Mouse (Mus musculus) forebrain, postnatal 0 days (tissue): ENCODE results near the gene Pdk3. TPM values are rescaled to one million over a fixed set of nuclear protein-coding genes. Genes with fewer than 3 reads are reported as not detected.
A peak's percentile ranks its signal among the peaks of the same experiment; 100 is the strongest.

Experiments used
- ATAC-seq: fragments of 200-750 bp; cut with Nextera tagmentation; 2 replicates; pipeline ENCODE4 v1.8.0; 2017; ENCODE audit warnings: mild to moderate bottlenecking, moderate library complexity
- DNase-seq: peaks from one replicate; pipeline ENCODE4 v3.0.0-alpha.2; 2015
- H3K27ac ChIP-seq: fragments of 300-500 bp; sonication (generic); 2 replicates; pipeline ENCODE4 v1.5.1; 2014; ENCODE audit warnings: low read depth, mild to moderate bottlenecking, antibody characterized with exemption, low read length, moderate library complexity, mixed read lengths
- H3K27me3 ChIP-seq: fragments of 300-500 bp; sonication (generic); 2 replicates; pipeline ENCODE4 v1.6.1; 2014; ENCODE audit warnings: mild to moderate bottlenecking, low read length, mixed read lengths; ENCODE audit not compliant: insufficient read depth
- H3K36me3 ChIP-seq: fragments of 300-500 bp; sonication (generic); 2 replicates; pipeline ENCODE4 v1.6.1; 2014; ENCODE audit warnings: mild to moderate bottlenecking, moderate library complexity; ENCODE audit not compliant: insufficient read depth
- H3K4me1 ChIP-seq: fragments of 300-500 bp; sonication (generic); 2 replicates; pipeline ENCODE4 v1.6.1; 2014; ENCODE audit warnings: antibody characterized with exemption; ENCODE audit not compliant: insufficient read depth
- H3K4me2 ChIP-seq: fragments of 300-500 bp; sonication (generic); 2 replicates; pipeline ENCODE4 v1.6.1; 2014; ENCODE audit warnings: low read depth, mild to moderate bottlenecking, moderate library complexity
- H3K4me3 ChIP-seq: fragments of 300-500 bp; sonication (generic); 2 replicates; pipeline ENCODE4 v1.5.1; 2014; ENCODE audit warnings: low read depth, low read length, mixed read lengths
- H3K9ac ChIP-seq: fragments of 300-500 bp; sonication (generic); 2 replicates; pipeline ENCODE4 v1.6.1; 2014; ENCODE audit warnings: mild to moderate bottlenecking
- H3K9me3 ChIP-seq: fragments of 300-500 bp; sonication (generic); 2 replicates; pipeline ENCODE4 v1.6.1; 2016; ENCODE audit warnings: low read length
- CTCF ChIP-seq: sonication (generic); IDR thresholded peaks from 2 replicates; pipeline ENCODE4 v1.5.1; 2016; ENCODE audit warnings: antibody characterized with exemption, control low read depth, low read depth
- WGBS: fragments of 180-500 bp; shearing (Covaris S2); extraction: QIAGEN DNeasy Blood & Tissue Kit; methylation state at CpG from one replicate; pipeline ENCODE4 v1.1.7; 2014; 5-methylcytosine and 5-hydroxymethylcytosine counted together
- polyA plus RNA-seq: library from polyadenylated mRNA; unstranded; fragments of >200 nt; fragmentation: Nextera tagmentation; extraction: Ambion mirVana; gene quantifications from 2 replicates; pipeline ENCODE4 v1.2.1, GENCODE M21; 2015
- total RNA-seq: library from RNA; depleted of rRNA; stranded (reverse); fragments of >200 nt; gene quantifications from 2 replicates; pipeline ENCODE4 v1.2.3, GENCODE M21; 2014; rRNA removed

The Pdk3 gene
- total RNA-seq (25.3 and 28.4 TPM in 2 replicates), polyA plus RNA-seq (20.7 and 25.2 TPM in 2 replicates)

GRCm38 (mm10) chrX:93831561-93832336 is at the start of gene Pdk3:
Gene Pdk3 (minus strand): TSS chrX:93832201.
- no peak for TF ChIP-seq CTCF
- H3K27ac ChIP-seq = peak within 1 kb of the TSS; percentile 78

DNA sequence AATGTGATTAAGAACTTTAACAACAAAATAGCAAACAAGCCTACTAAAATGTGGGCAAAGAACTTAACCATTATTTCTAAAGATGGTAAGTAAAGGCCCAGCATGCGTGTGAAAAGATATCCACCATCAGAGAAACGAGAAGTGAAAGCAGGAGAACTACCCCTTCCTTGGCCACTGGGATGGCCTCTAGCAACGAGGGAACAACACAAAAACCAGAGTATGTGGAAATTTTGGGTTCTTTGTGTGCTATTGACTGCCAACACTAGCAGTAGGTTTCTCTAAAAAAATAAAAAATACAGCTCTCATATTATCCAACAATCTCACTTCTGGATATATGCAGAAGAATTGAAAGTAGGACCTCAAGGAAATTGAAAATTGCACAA is 45.6 kb upstream of the Pdk3 start:
- TF ChIP-seq CTCF = no peak

More at GRCm38 (mm10) chrX:93831561-93832336, at the start of gene Pdk3:
- no peaks in the 10 kb centered on the region for H3K36me3 ChIP-seq
- H3K9ac ChIP-seq = peak within 1 kb of the TSS; percentile 56
- no peaks in the 10 kb centered on the region for H3K27me3 ChIP-seq
- H3K4me1 ChIP-seq = no peaks in the 10 kb centered on the region
- peak within 1 kb of the TSS; percentile 54 for H3K4me2 ChIP-seq
- peak; percentile 88 for DNase-seq
- no peaks in the 10 kb centered on the region for H3K9me3 ChIP-seq
- WGBS = 32% methylated on average over 65 of the region's 68 CpGs
- peak within 1 kb of the TSS; percentile 57 for H3K4me3 ChIP-seq
- ATAC-seq = peak; percentile 99

DNA sequence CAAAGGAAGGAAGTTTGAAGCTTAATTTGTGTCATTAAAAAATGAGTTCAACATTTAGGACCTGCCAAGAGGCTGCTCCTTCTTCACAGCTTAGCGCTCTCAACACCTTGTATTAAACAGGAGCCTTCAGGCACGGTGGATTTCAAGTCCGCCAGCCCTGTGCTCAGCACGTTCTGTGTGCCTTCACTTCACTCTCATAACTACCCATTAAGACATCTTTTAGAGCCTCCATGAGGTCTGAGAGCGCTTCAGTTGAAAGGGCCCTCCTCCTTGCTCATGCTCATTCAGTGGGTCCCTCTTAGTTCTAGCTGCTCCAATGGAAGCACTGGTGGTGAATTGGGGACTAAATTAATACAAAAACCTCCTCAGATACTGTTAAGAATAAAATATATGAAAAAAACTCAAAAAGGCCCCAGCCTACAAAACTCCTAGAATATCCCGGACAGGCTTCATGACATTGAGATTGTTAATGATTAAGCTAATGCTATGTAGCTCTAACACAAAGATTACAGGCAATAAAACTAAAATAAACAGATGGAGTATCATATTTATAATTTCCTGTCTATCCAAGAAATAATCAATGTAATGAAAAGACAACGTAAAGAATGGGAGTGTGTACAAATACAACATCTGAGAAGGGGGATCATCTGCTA is 45.1 kb upstream of the Pdk3 start:
- DNase-seq (no peak), ATAC-seq (no peak)
- H3K4me2 ChIP-seq = no peak overlapping the region
- no peaks in the 10 kb centered on the region for H3K27me3 ChIP-seq
- H3K36me3 ChIP-seq = no peaks in the 10 kb centered on the region
- H3K4me1 ChIP-seq = no peaks in the 10 kb centered on the region
- no peaks in the 10 kb centered on the region for H3K9me3 ChIP-seq
- H3K27ac ChIP-seq = no peak overlapping the region
- H3K4me3 ChIP-seq = no peak overlapping the region
- TF ChIP-seq CTCF = no peak
- no peak overlapping the region for H3K9ac ChIP-seq
- 81% methylated on average over 7 of the region's 7 CpGs for WGBS

More for the DNA sequence above, 45.6 kb upstream of the Pdk3 start:
- Histone ChIP-seq H3K27me3 (no peaks in the 10 kb centered on the region), H3K36me3 (no peaks in the 10 kb centered on the region), H3K27ac (no peak overlapping the region), H3K4me2 (no peak overlapping the region), H3K4me3 (no peak overlapping the region), H3K9me3 (no peaks in the 10 kb centered on the region), H3K4me1 (no peaks in the 10 kb centered on the region), H3K9ac (no peak overlapping the region)
- ATAC-seq = no peak
- DNase-seq = no peak
- 72% methylated on average over 3 of the region's 3 CpGs for WGBS

DNA sequence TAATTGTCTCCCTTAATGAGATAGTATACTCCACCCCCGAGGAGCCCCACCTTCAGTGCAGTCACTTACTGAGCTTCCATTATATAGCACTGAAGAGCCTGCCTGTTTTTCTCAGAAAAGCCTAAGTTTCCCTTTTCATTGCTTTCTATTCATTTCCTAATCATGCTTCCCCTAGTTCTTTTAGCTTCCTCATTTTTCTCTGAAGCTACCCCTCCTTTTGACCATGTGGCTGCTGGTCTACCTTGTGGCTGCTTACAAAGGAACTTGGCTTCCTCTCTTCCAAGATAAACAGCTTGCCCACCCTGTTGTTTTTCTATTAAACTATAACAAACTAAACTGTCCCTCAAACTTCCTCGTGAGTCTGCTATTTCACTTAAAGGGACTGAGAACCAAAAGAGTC is 31.4 kb upstream of the Pdk3 start:
- Histone ChIP-seq H3K4me3 (no peak overlapping the region), H3K9me3 (no peaks in the 10 kb centered on the region), H3K9ac (no peak overlapping the region), H3K27ac (no peak overlapping the region), H3K4me2 (no peak overlapping the region), H3K4me1 (no peaks in the 10 kb centered on the region), H3K27me3 (no peaks in the 10 kb centered on the region), H3K36me3 (no peaks in the 10 kb centered on the region)
- 36% methylated on average over 2 of the region's 2 CpGs for WGBS
- no peak for TF ChIP-seq CTCF
- DNase-seq (no peak), ATAC-seq (no peak)

- H3K27ac ChIP-seq = no peak overlapping the region
- 84% methylated on average over 4 of the region's 4 CpGs for WGBS
- no peaks in the 10 kb centered on the region for H3K4me1 ChIP-seq
- no peaks in the 10 kb centered on the region for H3K27me3 ChIP-seq
- H3K4me2 ChIP-seq = no peak overlapping the region
- no peak overlapping the region for H3K9ac ChIP-seq
- ATAC-seq (no peak), DNase-seq (no peak)
- no peaks in the 10 kb centered on the region for H3K36me3 ChIP-seq
- no peak for TF ChIP-seq CTCF
- H3K4me3 ChIP-seq = no peak overlapping the region
- H3K9me3 ChIP-seq = no peaks in the 10 kb centered on the region
These were observed 30.6 kb upstream of the Pdk3 start for GRCm38 (mm10) chrX:93862525-93863086.

GRCm38 (mm10) chrX:93857756-93858155 is 25.8 kb upstream of the Pdk3 start:
- 80% methylated on average over 3 of the region's 3 CpGs for WGBS
- DNase-seq (no peak), ATAC-seq (no peak)

More at GRCm38 (mm10) chrX:93857756-93858155, 25.8 kb upstream of the Pdk3 start:
- no peak overlapping the region for H3K4me3 ChIP-seq
- H3K9ac ChIP-seq = no peak overlapping the region
- H3K36me3 ChIP-seq = no peaks in the 10 kb centered on the region
- TF ChIP-seq CTCF = no peak
- H3K27ac ChIP-seq = no peak overlapping the region
- H3K4me1 ChIP-seq = no peaks in the 10 kb centered on the region
- H3K9me3 ChIP-seq = no peaks in the 10 kb centered on the region
- no peak overlapping the region for H3K4me2 ChIP-seq
- no peaks in the 10 kb centered on the region for H3K27me3 ChIP-seq
